Mouse (Mus musculus): ENCODE measurements around the gene Ssbp3. TPM values are rescaled to one million over a fixed set of nuclear protein-coding genes. Genes with fewer than 3 reads are reported as not detected.

Ssbp3 gene
- total and polyA plus RNA-seq, 3 experiments: 30.5 to 242 (median 116) TPM

DNA sequence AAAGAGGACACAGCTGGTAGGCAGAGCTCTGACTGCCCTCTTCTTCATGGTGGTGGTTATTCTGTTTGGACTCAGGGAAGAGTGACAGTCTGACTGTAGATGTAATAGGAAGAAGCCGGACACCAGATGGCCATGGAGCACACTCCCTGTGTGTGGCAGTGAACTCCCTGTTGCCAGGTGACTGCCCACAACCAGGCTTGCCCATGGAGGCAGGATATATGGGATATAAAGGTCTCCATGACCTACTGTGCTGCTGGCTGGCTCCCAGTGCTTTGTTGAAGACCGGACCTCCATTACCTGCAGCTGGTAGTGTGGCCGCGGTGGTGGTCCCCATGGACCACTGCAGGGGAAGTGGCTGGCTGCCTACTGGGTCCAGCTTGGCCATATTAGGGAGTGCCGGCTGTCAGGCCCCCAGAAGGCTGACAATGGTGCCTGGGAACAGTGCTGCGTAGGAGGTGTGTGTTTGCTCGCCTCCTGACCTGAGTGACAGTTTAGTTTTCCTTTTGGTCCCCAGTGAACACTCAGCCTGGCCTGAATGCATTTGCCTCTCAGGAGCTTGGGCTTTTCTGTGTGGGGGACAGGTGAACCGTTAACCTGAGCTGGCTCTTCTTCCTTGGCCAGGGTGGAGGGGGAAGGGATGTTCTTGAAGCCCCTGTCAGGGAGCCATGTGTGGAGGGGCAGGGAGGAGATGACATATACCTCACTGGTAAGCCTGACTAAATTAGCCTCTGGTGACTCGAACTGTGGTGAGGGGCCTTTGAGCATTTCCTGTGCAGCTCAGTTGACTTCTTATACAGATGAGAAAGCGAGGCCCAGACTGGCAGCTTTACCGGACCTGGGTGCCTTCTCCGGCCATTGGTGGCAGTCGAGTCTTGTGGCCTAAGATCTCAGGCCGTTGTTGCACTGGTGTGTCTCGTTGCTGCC lies 62.2 kb downstream of the Ssbp3 start:
- no peak overlapping the region for H3K9ac ChIP-seq (ENCODE audit: control insufficient read depth, low read depth, low read length, poor library complexity, severe bottlenecking)
- H3K79me2 ChIP-seq (ENCODE audit: control insufficient read depth, insufficient read depth, low read length, poor library complexity): peaks cover 6% of the 10 kb centered on the region; the same call in 1 of the 2 replicates
- DNase-seq (ENCODE audit: low read depth, low spot score): no peak
- H3K27ac ChIP-seq (ENCODE audit: control insufficient read depth, low read depth, low read length): no peak overlapping the region
- no peak for TF ChIP-seq MAZ (IDR thresholded peaks at IDR 0.05; ENCODE audit: low read depth, low read length)
- no peak for TF ChIP-seq MAFK (IDR thresholded peaks at IDR 0.05; ENCODE audit: borderline replicate concordance, low read depth, low read length)
- TF ChIP-seq ZNF384 (IDR thresholded peaks at IDR 0.05; ENCODE audit: low read depth, low read length): no peak
- no peak for TF ChIP-seq CHD2 (IDR thresholded peaks at IDR 0.05; ENCODE audit: low read length)
- TF ChIP-seq TCF12 (IDR thresholded peaks at IDR 0.05; ENCODE audit: low read depth, low read length): no peak
- TF ChIP-seq ETS1 (IDR thresholded peaks at IDR 0.05; ENCODE audit: low read depth, low read length): no peak
- no peak for TF ChIP-seq HCFC1 (IDR thresholded peaks at IDR 0.05; ENCODE audit: low read depth, low read length)
- TF ChIP-seq JUND (IDR thresholded peaks at IDR 0.05; ENCODE audit: low read depth, low read length): no peak
- no peak for TF ChIP-seq ELF1 (IDR thresholded peaks at IDR 0.05; ENCODE audit: low read depth, low read length)
- no peak for TF ChIP-seq POLR2AphosphoS2 (IDR thresholded peaks at IDR 0.05; ENCODE audit: low read length)
- TF ChIP-seq ZMIZ1 (IDR thresholded peaks at IDR 0.05; ENCODE audit: low read depth, low read length): no peak
- no peak for TF ChIP-seq UBTF (IDR thresholded peaks at IDR 0.05; ENCODE audit: borderline replicate concordance, insufficient read depth, low read depth, low read length)
- no peak for TF ChIP-seq GABPA (IDR thresholded peaks at IDR 0.05; ENCODE audit: low read depth, low read length)
- no peak overlapping the region for H3K4me3 ChIP-seq (ENCODE audit: control insufficient read depth in 1 of 2, insufficient read depth in 1 of 2, low read depth in 2 of 2, low read length in 2 of 2)
- no peaks in the 10 kb centered on the region; a peak in 1 of 4 replicates for H3K4me1 ChIP-seq (ENCODE audit: control insufficient read depth in 1 of 2, insufficient read depth in 2 of 2, low read length in 2 of 2)
- no peaks in the 10 kb centered on the region for H3K27me3 ChIP-seq (ENCODE audit: control insufficient read depth in 1 of 2, insufficient read depth in 2 of 2, low read length in 2 of 2)
- no peaks in the 10 kb centered on the region for H3K9me3 ChIP-seq (replicated peaks; ENCODE audit: insufficient read depth, low read length)
- peaks cover 0 to 2% of the 10 kb centered on the region in 2 experiments; a peak in 2 of 4 replicates for H3K36me3 ChIP-seq (ENCODE audit: control insufficient read depth in 1 of 2, insufficient read depth in 2 of 2, low read length in 2 of 2)

DNA sequence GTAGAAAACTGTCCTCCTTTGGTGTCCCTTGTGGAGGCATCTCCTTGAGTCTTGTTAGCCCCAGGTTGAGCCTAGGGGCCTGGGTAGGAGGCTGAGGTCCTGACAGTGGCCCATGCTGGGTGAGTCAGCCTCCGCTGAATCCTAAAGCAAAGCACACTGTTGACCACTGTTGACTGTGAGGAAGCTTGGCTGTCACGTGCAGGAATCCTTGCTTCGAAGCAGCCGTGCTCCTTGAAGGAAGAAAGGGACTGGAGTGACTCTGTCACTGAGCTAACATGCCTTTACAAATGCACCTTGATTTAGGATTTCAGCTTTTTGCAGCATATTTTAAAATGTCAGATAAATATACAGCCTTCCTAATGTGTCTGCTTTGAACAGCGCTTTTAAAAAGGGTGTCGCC lies 64.8 kb downstream of the Ssbp3 start:
- Histone ChIP-seq H3K27me3 (ENCODE audit: control insufficient read depth in 1 of 2, insufficient read depth in 2 of 2, low read length in 2 of 2) (no peaks in the 10 kb centered on the region), H3K9ac (ENCODE audit: control insufficient read depth, low read depth, low read length, poor library complexity, severe bottlenecking) (no peak overlapping the region), H3K79me2 (ENCODE audit: control insufficient read depth, insufficient read depth, low read length, poor library complexity) (peaks cover 6% of the 10 kb centered on the region; the same call in 1 of the 2 replicates), H3K4me1 (ENCODE audit: control insufficient read depth in 1 of 2, insufficient read depth in 2 of 2, low read length in 2 of 2) (peaks cover 0 to 3% of the 10 kb centered on the region in 2 experiments; a peak in 3 of 4 replicates), H3K36me3 (ENCODE audit: control insufficient read depth in 1 of 2, insufficient read depth in 2 of 2, low read length in 2 of 2) (peaks cover 4% of the 10 kb centered on the region in 2 experiments), H3K4me3 (ENCODE audit: control insufficient read depth in 1 of 2, insufficient read depth in 1 of 2, low read depth in 2 of 2, low read length in 2 of 2) (no peak overlapping the region), H3K9me3 (replicated peaks; ENCODE audit: insufficient read depth, low read length) (no peaks in the 10 kb centered on the region), H3K27ac (ENCODE audit: control insufficient read depth, low read depth, low read length) (no peak overlapping the region)
- no peak for TF ChIP-seq SMC3 (IDR thresholded peaks at IDR 0.05; ENCODE audit: low read depth, low read length)
- TF ChIP-seq NELFE (IDR thresholded peaks at IDR 0.05; ENCODE audit: low read depth, low read length): no peak
- TF ChIP-seq MYC (IDR thresholded peaks at IDR 0.05; ENCODE audit: low read depth, low read length): no peak
- no peak for TF ChIP-seq MAX (IDR thresholded peaks at IDR 0.05; ENCODE audit: low read length)
- no peak for TF ChIP-seq TAL1 (IDR thresholded peaks at IDR 0.05; ENCODE audit: low read length)
- no peak for TF ChIP-seq ZKSCAN1 (IDR thresholded peaks at IDR 0.05; ENCODE audit: low read depth, low read length)
- TF ChIP-seq JUND (IDR thresholded peaks at IDR 0.05; ENCODE audit: low read depth, low read length): no peak
- TF ChIP-seq EP300 (IDR thresholded peaks at IDR 0.05; ENCODE audit: low read depth in 1 of 2, low read length in 2 of 2): no peak
- no peak for TF ChIP-seq BHLHE40 (IDR thresholded peaks at IDR 0.05; ENCODE audit: borderline replicate concordance, low read depth, low read length)
- TF ChIP-seq POLR2A (IDR thresholded peaks at IDR 0.05; ENCODE audit: control insufficient read depth in 1 of 2, insufficient read depth in 1 of 2, low read depth in 1 of 2, low read length in 2 of 2, poor library complexity in 1 of 2): no peak
- TF ChIP-seq MEF2A (IDR thresholded peaks at IDR 0.05; ENCODE audit: extremely low read depth, insufficient replicate concordance, low read depth, low read length, poor library complexity, severe bottlenecking): no peak
- no peak for TF ChIP-seq E2F4 (IDR thresholded peaks at IDR 0.05; ENCODE audit: borderline replicate concordance, low read depth, low read length)
- TF ChIP-seq POLR2AphosphoS5 (IDR thresholded peaks at IDR 0.05; ENCODE audit: borderline replicate concordance, low read depth, low read length): no peak
- no peak for TF ChIP-seq ZMIZ1 (IDR thresholded peaks at IDR 0.05; ENCODE audit: low read depth, low read length)
- TF ChIP-seq CTCF (IDR thresholded peaks at IDR 0.05 in 2 of 3, conservative IDR thresholded peaks at IDR 0.05 in 1 of 3; ENCODE audit: control insufficient read depth in 1 of 3, insufficient read depth in 1 of 3, low read depth in 2 of 3, low read length in 3 of 3, poor library complexity in 1 of 3, severe bottlenecking in 1 of 3): no peak
- TF ChIP-seq USF1 (IDR thresholded peaks at IDR 0.05; ENCODE audit: low read depth, low read length): no peak
- DNase-seq (ENCODE audit: low read depth, low spot score): no peak

All from MEL (cell line).